Mouse (Mus musculus): ENCODE measurements around the gene Frmd5. TPM values are rescaled to one million over a fixed set of nuclear protein-coding genes. Genes with fewer than 3 reads are reported as not detected.

Frmd5 gene
- polyA plus RNA-seq, 1 experiment from 2014 or later: 0.42 TPM

DNA sequence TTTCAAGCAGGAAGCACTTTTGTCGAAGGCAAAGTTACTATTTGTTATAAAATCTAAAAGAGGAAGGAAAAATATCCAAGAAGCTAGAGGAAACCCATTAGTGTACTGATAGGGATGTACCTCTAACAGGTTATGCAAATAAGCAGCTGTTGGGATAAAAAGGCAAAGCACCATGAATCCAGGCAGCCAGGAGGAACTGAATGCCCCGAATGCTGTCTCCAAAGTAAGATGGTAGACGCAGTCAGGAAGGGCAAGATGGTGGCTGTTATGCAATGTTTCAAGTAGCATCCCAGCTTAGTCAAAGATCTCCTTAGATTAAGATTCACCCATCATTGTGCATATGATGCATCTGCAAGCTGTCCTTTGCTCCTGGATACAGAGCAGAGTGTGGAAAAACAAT, 2.2 kb upstream of the Frmd5 start:
- H3K27ac ChIP-seq: no peak overlapping the region
- no peak for TF ChIP-seq CTCF (IDR thresholded peaks at IDR 0.05; ENCODE audit: low read depth)
- ATAC-seq (replicated peaks; ENCODE audit: low FRiP score, low read depth) (no peak), DNase-seq (ENCODE audit: low spot score) (no peak)
- H3K27me3 ChIP-seq (ENCODE audit: insufficient read depth, low read length): peaks cover 19% of the 10 kb centered on the region
- H3K36me3 ChIP-seq (ENCODE audit: insufficient read depth, low read length): no peaks in the 10 kb centered on the region
- peaks cover 5% of the 10 kb centered on the region; the same call in 1 of the 2 replicates for H3K4me1 ChIP-seq (replicated peaks; ENCODE audit: insufficient read depth, low read length)
- H3K4me2 ChIP-seq (ENCODE audit: low read length): no peak overlapping the region
- 79% methylated on average over 3 of the region's 3 CpGs for WGBS
- H3K9me3 ChIP-seq (replicated peaks; ENCODE audit: low read length): no peaks in the 10 kb centered on the region
- no peak overlapping the region for H3K9ac ChIP-seq (ENCODE audit: low read depth, low read length)
- no peak overlapping the region for H3K4me3 ChIP-seq (replicated peaks; ENCODE audit: low read depth, low read length)

DNA sequence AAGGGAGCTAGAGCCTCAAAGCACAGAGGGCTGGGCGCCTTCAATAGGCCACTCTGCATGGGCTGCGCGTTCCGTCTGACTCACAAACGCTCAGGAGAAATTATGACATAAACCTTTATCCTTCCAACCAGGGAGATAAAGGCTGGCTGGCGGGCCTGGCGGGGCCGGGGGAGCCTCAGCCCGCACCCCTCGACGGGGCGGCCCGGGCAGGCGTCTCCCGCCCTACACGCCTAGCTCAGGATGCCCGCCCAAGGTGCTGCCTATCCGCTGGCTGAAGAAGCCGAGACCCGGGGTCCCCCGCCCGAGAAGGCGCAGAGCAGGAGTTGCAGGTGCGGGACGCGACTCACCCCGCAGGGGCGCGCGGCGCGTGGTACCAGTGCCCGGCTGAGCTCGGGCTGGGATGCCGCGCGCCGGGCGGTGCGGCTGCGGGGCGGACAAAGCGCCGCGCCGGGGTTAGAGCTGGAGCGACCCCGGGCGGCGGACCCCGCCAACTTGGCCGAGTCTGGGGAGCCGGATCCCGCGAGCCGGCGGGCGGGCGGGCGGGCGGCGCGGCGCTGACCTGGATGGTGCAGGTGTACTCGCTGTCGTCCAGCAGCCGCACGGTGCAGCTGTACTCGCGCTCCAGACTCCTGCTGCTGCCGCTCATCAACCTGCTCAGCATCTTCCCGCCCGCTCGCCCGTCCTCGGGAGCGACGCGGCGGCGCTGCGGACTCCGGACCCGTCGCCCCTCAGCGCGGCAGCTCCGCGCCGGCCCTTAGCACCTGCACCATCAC, 530 bp downstream of the Frmd5 start:
- Histone ChIP-seq H3K9me3 (replicated peaks; ENCODE audit: low read length) (no peaks in the 10 kb centered on the region), H3K4me2 (ENCODE audit: low read length) (peak overlapping the region; percentile 81), H3K4me3 (replicated peaks; ENCODE audit: low read depth, low read length) (peak overlapping the region; percentile 52), H3K9ac (ENCODE audit: low read depth, low read length) (peak overlapping the region; percentile 31; the same call in 1 of the 2 replicates), H3K27me3 (ENCODE audit: insufficient read depth, low read length) (peaks cover 19% of the 10 kb centered on the region), H3K4me1 (replicated peaks; ENCODE audit: insufficient read depth, low read length) (peaks cover 5% of the 10 kb centered on the region; the same call in 1 of the 2 replicates), H3K27ac (no peak overlapping the region), H3K36me3 (ENCODE audit: insufficient read depth, low read length) (no peaks in the 10 kb centered on the region)
- WGBS: under 1% methylated on average over 49 of the region's 90 CpGs
- DNase-seq (ENCODE audit: low spot score): no peak
- ATAC-seq (replicated peaks; ENCODE audit: low FRiP score, low read depth): peak; percentile 79
- no peak for TF ChIP-seq CTCF (IDR thresholded peaks at IDR 0.05; ENCODE audit: low read depth)

GRCm38 (mm10) chr2:121799051-121799450, 7.8 kb downstream of the Frmd5 start:
- no peak overlapping the region for H3K27ac ChIP-seq
- no peaks in the 10 kb centered on the region for H3K36me3 ChIP-seq (ENCODE audit: insufficient read depth, low read length)
- no peaks in the 10 kb centered on the region for H3K9me3 ChIP-seq (replicated peaks; ENCODE audit: low read length)
- no peak overlapping the region for H3K4me3 ChIP-seq (replicated peaks; ENCODE audit: low read depth, low read length)
- no peaks in the 10 kb centered on the region for H3K4me1 ChIP-seq (replicated peaks; ENCODE audit: insufficient read depth, low read length)
- 92% methylated on average over 7 of the region's 7 CpGs for WGBS
- no peaks in the 10 kb centered on the region; the same call in 1 of the 2 replicates for H3K27me3 ChIP-seq (ENCODE audit: insufficient read depth, low read length)
- H3K9ac ChIP-seq (ENCODE audit: low read depth, low read length): no peak overlapping the region
- DNase-seq (ENCODE audit: low spot score): no peak
- no peak for ATAC-seq (replicated peaks; ENCODE audit: low FRiP score, low read depth)
- H3K4me2 ChIP-seq (ENCODE audit: low read length): no peak overlapping the region
- TF ChIP-seq CTCF (IDR thresholded peaks at IDR 0.05; ENCODE audit: low read depth): no peak

GRCm38 (mm10) chr2:121795995-121796394, 10.9 kb downstream of the Frmd5 start:
- H3K9me3 ChIP-seq (replicated peaks; ENCODE audit: low read length): no peaks in the 10 kb centered on the region
- no peak overlapping the region for H3K27ac ChIP-seq
- no peaks in the 10 kb centered on the region for H3K4me1 ChIP-seq (replicated peaks; ENCODE audit: insufficient read depth, low read length)
- 90% methylated on average over 6 of the region's 6 CpGs for WGBS
- no peak overlapping the region for H3K9ac ChIP-seq (ENCODE audit: low read depth, low read length)
- no peaks in the 10 kb centered on the region for H3K36me3 ChIP-seq (ENCODE audit: insufficient read depth, low read length)
- no peak for DNase-seq (ENCODE audit: low spot score)
- H3K4me2 ChIP-seq (ENCODE audit: low read length): no peak overlapping the region
- no peaks in the 10 kb centered on the region for H3K27me3 ChIP-seq (ENCODE audit: insufficient read depth, low read length)
- no peak for ATAC-seq (replicated peaks; ENCODE audit: low FRiP score, low read depth)
- no peak for TF ChIP-seq CTCF (IDR thresholded peaks at IDR 0.05; ENCODE audit: low read depth)
- H3K4me3 ChIP-seq (replicated peaks; ENCODE audit: low read depth, low read length): no peak overlapping the region

DNA sequence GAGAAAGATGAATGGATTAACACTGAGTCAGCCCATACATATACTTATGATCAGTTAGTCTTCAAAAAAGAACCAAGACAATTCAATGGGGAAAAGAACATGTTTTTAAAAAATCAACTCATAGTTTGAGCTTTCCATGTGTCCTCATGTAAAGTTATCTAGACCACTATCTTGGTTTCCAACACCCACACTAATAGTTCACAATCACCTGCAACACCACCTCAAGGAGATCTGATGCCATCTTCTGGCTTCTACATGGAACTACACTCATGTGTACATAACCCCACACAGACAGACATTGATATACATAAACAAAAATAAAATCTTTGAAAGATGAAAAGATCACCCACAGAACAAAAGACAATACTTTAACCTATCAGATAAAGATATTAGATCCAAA, 17.1 kb downstream of the Frmd5 start:
- Histone ChIP-seq H3K4me2 (ENCODE audit: low read length) (no peak overlapping the region), H3K27me3 (ENCODE audit: insufficient read depth, low read length) (no peaks in the 10 kb centered on the region), H3K27ac (no peak overlapping the region), H3K36me3 (ENCODE audit: insufficient read depth, low read length) (no peaks in the 10 kb centered on the region), H3K4me3 (replicated peaks; ENCODE audit: low read depth, low read length) (no peak overlapping the region), H3K4me1 (replicated peaks; ENCODE audit: insufficient read depth, low read length) (no peaks in the 10 kb centered on the region), H3K9me3 (replicated peaks; ENCODE audit: low read length) (no peaks in the 10 kb centered on the region), H3K9ac (ENCODE audit: low read depth, low read length) (no peak overlapping the region)
- ATAC-seq (replicated peaks; ENCODE audit: low FRiP score, low read depth): no peak
- DNase-seq (ENCODE audit: low spot score): no peak
- TF ChIP-seq CTCF (IDR thresholded peaks at IDR 0.05; ENCODE audit: low read depth): peak; percentile 24; the same call in 1 of the 2 replicates

DNA sequence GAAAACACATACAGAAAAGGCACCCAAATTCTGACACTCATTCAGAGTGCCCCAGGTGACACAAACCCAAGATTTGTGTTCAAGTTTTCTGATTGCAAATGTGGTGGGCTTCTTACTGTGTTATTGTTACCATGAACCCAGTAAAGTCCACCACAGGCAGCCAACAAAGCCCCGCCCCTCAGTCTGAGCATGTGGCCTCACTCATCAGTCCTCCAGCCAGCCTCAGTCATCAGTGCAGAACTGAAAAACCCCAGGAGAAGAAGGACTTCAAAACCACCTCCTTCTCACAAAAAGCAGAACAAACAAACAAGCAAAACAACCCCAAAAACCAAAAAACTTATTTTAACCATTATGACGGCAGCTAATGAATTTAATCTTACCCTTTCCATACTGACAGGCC, 18.5 kb downstream of the Frmd5 start:
- Histone ChIP-seq H3K36me3 (ENCODE audit: insufficient read depth, low read length) (no peaks in the 10 kb centered on the region), H3K4me2 (ENCODE audit: low read length) (no peak overlapping the region), H3K27ac (no peak overlapping the region), H3K27me3 (ENCODE audit: insufficient read depth, low read length) (no peaks in the 10 kb centered on the region), H3K4me1 (replicated peaks; ENCODE audit: insufficient read depth, low read length) (no peaks in the 10 kb centered on the region), H3K9me3 (replicated peaks; ENCODE audit: low read length) (no peaks in the 10 kb centered on the region), H3K4me3 (replicated peaks; ENCODE audit: low read depth, low read length) (no peak overlapping the region), H3K9ac (ENCODE audit: low read depth, low read length) (no peak overlapping the region)
- no peak for DNase-seq (ENCODE audit: low spot score)
- WGBS: 84% methylated on average over 2 of the region's 2 CpGs
- ATAC-seq (replicated peaks; ENCODE audit: low FRiP score, low read depth): no peak
- TF ChIP-seq CTCF (IDR thresholded peaks at IDR 0.05; ENCODE audit: low read depth): no peak

Data from kidney, postnatal 0 days (tissue).